Mouse (Mus musculus) inflammation-experienced regulatory T-cells, adult 6 months (primary cell): ENCODE measurements around the gene Krt6b. TPM values are rescaled to one million over a fixed set of nuclear protein-coding genes. Genes with fewer than 3 reads are reported as not detected.

Source experiments
- polyA plus RNA-seq, 3 experiments: library from polyadenylated mRNA; unstranded; fragments of 100-300 nt; shearing (Covaris generic); gene quantifications; one replicate each; pipeline ENCODE4 v1.2.1; 2017

Gene Krt6b
- polyA plus RNA-seq, 3 experiments from 2014 or later = 0.16 TPM; not detected in 2

Other genes starting within 250 kb of the Krt6b start
- 1 to 10 TPM in 1 of 3 experiments, under 1 TPM in 2; 0.36 to 1.6 (median 0.87) TPM for gene Krt87, start 241.5 kb downstream of the Krt6b start, polyA plus RNA-seq
- gene Krt88, start 232.5 kb downstream of the Krt6b start, polyA plus RNA-seq = not detected
- gene Krt81, start 216.5 kb downstream of the Krt6b start, polyA plus RNA-seq = not detected
- gene Krt86, start 206.8 kb downstream of the Krt6b start, polyA plus RNA-seq = under 1 TPM in 1 of 3 experiments, not detected in 2; 0.21 TPM
- 10 to 100 TPM in 2 of 3 experiments, 1 to 10 TPM in 1; 5.2 to 26.1 (median 13.0) TPM for gene Krt83, start 188.8 kb downstream of the Krt6b start, polyA plus RNA-seq
- not detected for gene Gm49425, start 163.0 kb downstream of the Krt6b start, polyA plus RNA-seq
- gene Krt84, start 147.5 kb downstream of the Krt6b start, polyA plus RNA-seq = not detected
- not detected for gene Krt82, start 129.6 kb downstream of the Krt6b start, polyA plus RNA-seq
- gene Krt90, start 117.3 kb downstream of the Krt6b start, polyA plus RNA-seq = not detected
- under 1 TPM in 1 of 3 experiments, not detected in 2; 0.11 TPM for gene Krt75, start 106.4 kb downstream of the Krt6b start, polyA plus RNA-seq
- gene Gm5414, start 52.1 kb downstream of the Krt6b start, polyA plus RNA-seq = not detected
- not detected for gene Gm5478, start 32.9 kb downstream of the Krt6b start, polyA plus RNA-seq
- not detected for gene Krt6a, start 14.0 kb upstream of the Krt6b start, polyA plus RNA-seq
- gene Krt5, start 32.6 kb upstream of the Krt6b start, polyA plus RNA-seq = not detected
- not detected for gene Krt71, start 62.8 kb upstream of the Krt6b start, polyA plus RNA-seq
- gene Krt72, start 106.2 kb upstream of the Krt6b start, polyA plus RNA-seq = not detected
- gene Krt73, start 122.1 kb upstream of the Krt6b start, polyA plus RNA-seq = not detected
- not detected for gene Krt2, start 137.9 kb upstream of the Krt6b start, polyA plus RNA-seq
- not detected for gene Krt1, start 170.5 kb upstream of the Krt6b start, polyA plus RNA-seq
- gene Krt77, start 189.4 kb upstream of the Krt6b start, polyA plus RNA-seq = not detected
- gene Krt76, start 212.6 kb upstream of the Krt6b start, polyA plus RNA-seq = not detected
- not detected for gene Krt4, start 244.4 kb upstream of the Krt6b start, polyA plus RNA-seq